Mouse (Mus musculus) heart, embryonic 16.5 days (tissue): ENCODE data around the gene Klhl29. TPM values are rescaled to one million over a fixed set of nuclear protein-coding genes. Genes with fewer than 3 reads are reported as not detected.

Source experiments
- ATAC-seq: fragments of 200-750 bp; cut with Nextera tagmentation; replicated peaks from 2 replicates; pipeline ENCODE4 v1.8.0; 2017; ENCODE audit warnings: moderate number of reproducible peaks; ENCODE audit not compliant: insufficient read depth, low FRiP score; ENCODE audit errors: extremely low read depth
- H3K27ac ChIP-seq: fragments of 300-500 bp; sonication (generic); 2 replicates; pipeline ENCODE4 v1.5.1; 2014; ENCODE audit warnings: mild to moderate bottlenecking, low read length, control low read depth, moderate library complexity
- H3K27me3 ChIP-seq: fragments of 300-500 bp; sonication (generic); 2 replicates; pipeline ENCODE4 v1.6.1; 2014; ENCODE audit warnings: low read length, mixed read lengths; ENCODE audit not compliant: control insufficient read depth, insufficient read depth
- H3K36me3 ChIP-seq: fragments of 300-500 bp; sonication (generic); 2 replicates; pipeline ENCODE4 v1.6.1; 2014; ENCODE audit not compliant: control insufficient read depth, insufficient read depth
- H3K4me1 ChIP-seq: fragments of 300-500 bp; sonication (generic); 2 replicates; pipeline ENCODE4 v1.6.1; 2014; ENCODE audit warnings: low read length, mixed read lengths; ENCODE audit not compliant: control insufficient read depth, insufficient read depth
- H3K4me2 ChIP-seq: fragments of 300-500 bp; sonication (generic); 2 replicates; pipeline ENCODE4 v1.6.1; 2014; ENCODE audit warnings: low read depth, mild to moderate bottlenecking, control low read depth, low read length
- H3K4me3 ChIP-seq: fragments of 300-500 bp; sonication (generic); 2 replicates; pipeline ENCODE4 v1.5.1; 2014; ENCODE audit warnings: mild to moderate bottlenecking, control low read depth, low read length
- H3K9ac ChIP-seq: fragments of 300-500 bp; sonication (generic); 2 replicates; pipeline ENCODE4 v1.6.1; 2014; ENCODE audit warnings: low read length, control low read depth
- H3K9me3 ChIP-seq: fragments of 300-500 bp; sonication (generic); replicated peaks from 2 replicates; pipeline ENCODE4 v1.6.1; 2016; ENCODE audit warnings: low read length; ENCODE audit not compliant: control insufficient read depth
- WGBS: fragments of 180-500 bp; shearing (Covaris S2); extraction: QIAGEN DNeasy Blood & Tissue Kit; methylation state at CpG from one replicate; pipeline ENCODE4 v1.1.7; 2014; 5-methylcytosine and 5-hydroxymethylcytosine counted together
- polyA plus RNA-seq: library from polyadenylated mRNA; unstranded; fragments of >200 nt; fragmentation: Nextera tagmentation; extraction: Ambion mirVana; gene quantifications from 2 replicates; pipeline ENCODE4 v1.2.1, GENCODE M21; 2015

Klhl29 gene
- polyA plus RNA-seq, 1 experiment from 2014 or later, result 0.25 TPM

GRCm38 (mm10) chr12:5285579-5285978 lies 89.9 kb downstream of the Klhl29 start:
- Histone ChIP-seq H3K27ac (no peak overlapping the region), H3K36me3 (no peaks in the 10 kb centered on the region), H3K27me3 (no peaks in the 10 kb centered on the region), H3K9ac (no peak overlapping the region), H3K4me2 (no peak overlapping the region), H3K4me3 (no peak overlapping the region), H3K9me3 (no peaks in the 10 kb centered on the region), H3K4me1 (no peaks in the 10 kb centered on the region)
- 82% methylated on average over 11 of the region's 11 CpGs for WGBS
- ATAC-seq, result no peak

DNA sequence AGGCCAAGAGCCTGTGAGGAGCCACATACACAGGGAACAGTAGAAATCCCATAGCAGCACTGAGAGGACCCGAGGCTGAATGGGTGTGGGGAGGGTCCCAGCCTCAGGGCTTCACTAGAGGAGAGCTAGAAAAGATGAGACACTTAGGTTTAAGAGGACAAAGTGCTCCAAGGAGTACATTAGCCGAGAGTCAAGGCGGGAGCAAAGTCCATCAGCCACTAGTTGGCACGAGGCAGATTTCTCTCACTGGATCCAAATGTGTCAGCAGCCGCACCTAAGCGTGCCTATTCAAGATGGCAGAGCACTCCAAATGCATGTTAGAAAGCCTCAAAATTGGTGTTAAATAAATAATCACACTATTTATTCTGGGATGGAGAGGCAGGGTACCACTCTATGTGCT lies 90.5 kb downstream of the Klhl29 start:
- no peaks in the 10 kb centered on the region for H3K27me3 ChIP-seq
- H3K27ac ChIP-seq, result no peak overlapping the region
- WGBS, result 81% methylated on average over 6 of the region's 6 CpGs
- H3K9ac ChIP-seq, result no peak overlapping the region
- H3K4me3 ChIP-seq, result no peak overlapping the region
- no peaks in the 10 kb centered on the region for H3K9me3 ChIP-seq
- H3K36me3 ChIP-seq, result no peaks in the 10 kb centered on the region
- no peak overlapping the region for H3K4me2 ChIP-seq
- ATAC-seq, result no peak
- H3K4me1 ChIP-seq, result no peaks in the 10 kb centered on the region

- Histone ChIP-seq H3K9me3 (no peaks in the 10 kb centered on the region), H3K27ac (no peak overlapping the region), H3K4me3 (no peak overlapping the region), H3K9ac (no peak overlapping the region), H3K27me3 (no peaks in the 10 kb centered on the region), H3K4me1 (no peaks in the 10 kb centered on the region), H3K4me2 (no peak overlapping the region), H3K36me3 (no peaks in the 10 kb centered on the region)
- WGBS, result 82% methylated on average over 2 of the region's 2 CpGs
- ATAC-seq, result no peak
These were observed 91.8 kb downstream of the Klhl29 start for GRCm38 (mm10) chr12:5283654-5284053.

DNA sequence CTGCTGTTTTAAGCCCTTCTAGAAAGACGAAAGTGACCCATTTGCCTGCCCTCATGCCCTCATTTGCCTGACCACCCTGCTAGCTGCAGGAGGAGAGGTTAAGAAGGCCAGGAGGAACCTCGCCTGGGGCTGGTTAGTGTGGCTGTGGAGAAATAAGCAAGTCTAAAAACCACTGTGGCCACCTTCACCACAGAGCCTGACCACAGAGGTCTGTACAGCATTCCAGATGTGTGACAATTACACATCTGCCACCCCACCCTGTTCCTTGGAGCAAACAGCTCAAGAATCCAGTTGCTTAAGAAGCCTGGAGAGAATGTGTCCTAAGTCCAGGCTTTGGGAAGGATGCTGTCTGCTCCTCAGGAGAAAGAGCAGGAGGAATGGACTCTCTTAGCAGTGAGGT lies 92.9 kb downstream of the Klhl29 start:
- Histone ChIP-seq H3K9ac (no peak overlapping the region), H3K27ac (no peak overlapping the region), H3K9me3 (no peaks in the 10 kb centered on the region), H3K4me3 (no peak overlapping the region), H3K36me3 (no peaks in the 10 kb centered on the region), H3K4me2 (no peak overlapping the region), H3K4me1 (no peaks in the 10 kb centered on the region), H3K27me3 (no peaks in the 10 kb centered on the region)
- no peak for ATAC-seq
- 63% methylated on average over 2 of the region's 2 CpGs for WGBS

- no peak for ATAC-seq
- H3K27me3 ChIP-seq, result no peaks in the 10 kb centered on the region
- H3K9me3 ChIP-seq, result no peaks in the 10 kb centered on the region
- 50% methylated on average over 1 of the region's 1 CpGs for WGBS
- H3K4me1 ChIP-seq, result no peaks in the 10 kb centered on the region; the same call in 1 of the 2 replicates
- H3K4me2 ChIP-seq, result no peak overlapping the region
- H3K9ac ChIP-seq, result no peak overlapping the region
- H3K36me3 ChIP-seq, result no peaks in the 10 kb centered on the region
- H3K4me3 ChIP-seq, result no peak overlapping the region
- no peak overlapping the region for H3K27ac ChIP-seq
These were observed 95.6 kb downstream of the Klhl29 start for GRCm38 (mm10) chr12:5279873-5280272.

- Histone ChIP-seq H3K36me3 (no peaks in the 10 kb centered on the region), H3K4me1 (no peaks in the 10 kb centered on the region; the same call in 1 of the 2 replicates), H3K4me2 (no peak overlapping the region), H3K4me3 (no peak overlapping the region), H3K27me3 (no peaks in the 10 kb centered on the region), H3K9me3 (no peaks in the 10 kb centered on the region), H3K27ac (no peak overlapping the region), H3K9ac (no peak overlapping the region)
- WGBS, result 53% methylated on average over 9 of the region's 9 CpGs
- 0 out of 2 replicates have a peak, but pooled peaks have one; percentile 26 for ATAC-seq
These were observed 98.5 kb downstream of the Klhl29 start for GRCm38 (mm10) chr12:5277028-5277427.

- no peak overlapping the region for H3K9ac ChIP-seq
- no peaks in the 10 kb centered on the region for H3K9me3 ChIP-seq
- no peaks in the 10 kb centered on the region for H3K27me3 ChIP-seq
- no peak overlapping the region for H3K4me3 ChIP-seq
- no peaks in the 10 kb centered on the region for H3K36me3 ChIP-seq
- no peak overlapping the region for H3K4me2 ChIP-seq
- no peak for ATAC-seq
- no peaks in the 10 kb centered on the region; the same call in 1 of the 2 replicates for H3K4me1 ChIP-seq
- no peak overlapping the region for H3K27ac ChIP-seq
- WGBS, result 54% methylated on average over 6 of the region's 6 CpGs
These were observed 100.0 kb downstream of the Klhl29 start for GRCm38 (mm10) chr12:5275507-5275936.

GRCm38 (mm10) chr12:5274519-5274944 lies 101.0 kb downstream of the Klhl29 start:
- 60% methylated on average over 8 of the region's 8 CpGs for WGBS
- Histone ChIP-seq H3K9ac (no peak overlapping the region), H3K4me2 (no peak overlapping the region), H3K4me1 (no peaks in the 10 kb centered on the region; the same call in 1 of the 2 replicates), H3K36me3 (no peaks in the 10 kb centered on the region), H3K27ac (no peak overlapping the region), H3K4me3 (no peak overlapping the region), H3K27me3 (no peaks in the 10 kb centered on the region), H3K9me3 (no peaks in the 10 kb centered on the region)
- ATAC-seq, result no peak

DNA sequence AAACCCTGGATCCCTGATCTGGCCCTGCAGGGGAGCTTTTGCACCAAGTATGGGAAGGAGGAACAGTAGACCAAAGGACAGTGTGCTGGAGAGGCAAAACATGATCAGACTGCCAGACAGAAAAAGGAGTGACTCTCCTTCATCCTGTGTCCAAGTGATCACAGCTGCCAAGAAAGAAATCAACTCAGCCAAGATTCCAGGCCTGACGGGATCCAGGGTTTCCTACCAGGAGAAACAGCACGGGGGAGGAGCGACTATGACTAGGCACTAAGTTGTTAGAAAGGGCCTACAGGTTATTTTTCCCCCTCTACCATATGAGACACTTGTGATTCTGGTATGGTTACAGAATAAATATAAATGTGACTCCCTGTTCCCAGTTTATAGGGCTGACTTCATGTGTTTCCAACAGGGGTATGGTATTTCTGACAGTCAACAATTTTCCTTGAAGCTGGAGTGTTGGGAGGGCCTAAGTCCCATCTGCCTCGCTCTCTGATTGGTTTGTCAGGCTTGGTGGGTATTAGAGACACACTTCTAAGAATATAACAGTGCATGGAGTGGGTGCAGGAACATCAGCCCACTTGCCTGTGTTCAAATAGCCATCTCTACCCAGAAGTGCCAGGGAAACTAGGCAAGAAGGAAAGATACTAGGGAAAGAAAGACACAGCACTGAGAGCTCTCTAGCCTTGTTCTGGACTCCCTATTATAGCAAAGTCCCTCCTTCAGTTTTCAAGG lies 102.0 kb downstream of the Klhl29 start:
- Histone ChIP-seq H3K27ac (no peak overlapping the region), H3K4me3 (no peak overlapping the region)
- ATAC-seq, result no peak

More for the DNA sequence above, 102.0 kb downstream of the Klhl29 start:
- no peaks in the 10 kb centered on the region for H3K9me3 ChIP-seq
- no peaks in the 10 kb centered on the region for H3K27me3 ChIP-seq
- H3K9ac ChIP-seq, result no peak overlapping the region
- 55% methylated on average over 4 of the region's 4 CpGs for WGBS
- H3K36me3 ChIP-seq, result no peaks in the 10 kb centered on the region
- H3K4me1 ChIP-seq, result no peaks in the 10 kb centered on the region; the same call in 1 of the 2 replicates
- no peak overlapping the region for H3K4me2 ChIP-seq
